Mouse (Mus musculus) retina, postnatal 7 days (tissue): ENCODE data around the gene Tmppe.

Experiments used
- DNase-seq: peaks from one replicate; pipeline ENCODE4 v3.0.0-alpha.2; 2012; ENCODE audit warnings: low read depth, low spot score

Gene Tmppe

DNA sequence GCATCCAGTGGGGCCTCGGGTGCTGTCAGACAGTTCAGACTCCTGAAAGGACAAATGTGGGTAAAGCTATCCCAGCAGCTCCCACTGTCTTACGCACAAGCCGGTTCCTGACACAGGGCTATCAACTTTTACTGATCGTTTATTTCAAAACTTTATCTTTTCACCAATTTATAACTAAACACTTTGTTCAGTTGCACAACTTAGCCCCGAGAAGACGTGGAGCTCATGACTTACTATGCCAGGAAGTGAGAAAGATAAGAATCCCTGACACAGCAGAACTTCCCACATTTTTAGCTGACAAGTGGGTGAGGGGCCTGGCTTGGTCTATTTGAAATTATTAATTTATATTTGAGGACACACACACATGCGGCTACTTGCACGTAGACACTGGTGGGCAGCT, 6.2 kb upstream of the Tmppe start:
- no peak for DNase-seq

DNA sequence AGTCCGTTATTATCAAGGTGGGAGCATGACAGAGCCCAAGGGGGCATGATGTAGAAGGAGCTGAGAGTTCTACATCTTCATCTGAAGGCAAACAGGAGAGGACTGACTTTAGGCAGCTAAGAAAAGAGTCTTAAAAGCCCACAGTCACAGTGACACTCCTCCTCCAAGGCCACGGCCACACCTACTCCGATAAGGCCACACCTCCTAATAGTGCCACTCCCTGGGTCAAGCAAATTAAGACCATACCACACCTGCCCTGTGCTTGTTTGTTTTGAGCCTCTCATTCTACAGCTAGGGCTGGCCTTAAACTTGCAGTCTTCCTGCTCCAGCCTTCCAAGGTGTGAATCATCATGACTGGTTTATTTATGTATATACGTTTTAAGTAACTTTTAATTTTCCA, 5.6 kb upstream of the Tmppe start:
- no peak for DNase-seq

DNA sequence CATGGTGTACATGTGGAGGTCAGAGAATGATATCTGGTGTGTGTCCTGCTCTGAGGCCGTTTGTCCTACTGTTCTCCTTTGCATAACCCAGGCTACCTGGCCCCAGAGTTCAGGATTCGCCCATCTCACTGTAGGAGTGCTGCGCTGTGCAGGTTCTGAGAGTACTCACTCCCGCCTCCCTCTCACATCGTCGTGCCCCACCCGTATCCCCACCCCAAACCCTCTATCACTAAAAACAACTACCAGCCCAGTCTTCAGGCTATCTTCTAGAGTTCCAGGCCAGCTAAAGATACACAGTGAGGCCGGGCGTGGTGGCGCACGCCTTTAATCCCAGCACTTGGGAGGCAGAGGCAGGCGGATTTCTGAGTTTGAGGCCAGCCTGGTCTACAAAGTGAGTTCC, 1.2 kb upstream of the Tmppe start:
- no peak for DNase-seq

DNA sequence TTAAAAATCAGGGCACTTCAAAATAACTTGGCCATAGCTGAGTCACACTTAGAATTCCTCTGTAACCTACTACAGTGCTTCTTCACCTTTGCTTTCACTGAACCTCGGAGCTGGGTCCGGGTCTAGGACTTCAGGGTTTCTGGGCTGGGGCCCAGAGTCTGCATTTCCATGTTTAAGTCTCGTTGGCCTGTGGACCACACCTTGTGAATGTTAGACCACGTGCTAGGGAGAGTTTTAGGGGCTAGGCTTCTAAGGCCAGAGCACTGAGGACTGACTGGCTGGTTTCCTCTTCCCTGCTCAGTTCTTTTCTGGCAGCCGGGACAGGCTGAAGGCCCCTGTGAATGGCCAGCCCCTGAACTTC, 337 bp upstream of the Tmppe start:
- no peak for DNase-seq

DNA sequence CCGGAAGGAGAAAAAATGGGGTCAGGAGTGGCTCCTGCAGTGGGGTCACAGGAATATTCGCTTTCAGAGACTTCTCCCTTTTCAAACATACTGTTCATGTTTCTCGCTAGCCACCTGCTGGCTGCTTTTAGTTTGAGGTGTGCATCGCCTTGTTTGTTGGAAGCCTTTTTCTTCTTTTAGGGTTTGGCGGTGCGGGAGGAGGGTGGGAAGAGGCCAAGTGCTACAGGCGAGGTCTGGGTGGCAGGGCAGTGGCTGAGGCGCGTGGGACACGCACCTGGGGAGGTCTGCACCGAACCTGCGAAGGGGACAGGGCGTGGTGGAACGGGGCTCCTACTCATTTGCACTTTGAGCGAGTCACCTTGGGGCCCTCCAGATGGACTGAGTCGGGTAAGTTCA, 778 bp downstream of the Tmppe start:
- DNase-seq: no peak

DNA sequence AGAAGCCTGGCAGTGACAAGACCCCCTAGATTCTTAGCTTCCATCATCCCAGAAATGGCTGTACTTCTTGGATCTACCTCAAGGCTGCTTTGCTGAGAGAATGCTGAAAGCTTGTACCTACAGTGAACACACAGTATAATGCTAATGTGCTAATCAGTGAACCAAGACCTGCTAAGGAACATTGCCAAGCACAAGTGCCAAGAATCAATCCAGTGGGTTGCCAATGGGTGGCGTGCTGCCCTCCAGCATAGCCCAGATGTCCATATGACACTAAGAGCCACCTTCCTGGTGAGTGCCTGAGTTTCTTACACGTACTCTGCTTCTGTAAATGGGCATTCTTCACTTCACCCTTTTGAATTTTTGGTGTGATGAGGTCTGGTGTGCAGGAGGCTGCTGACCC, 6.8 kb downstream of the Tmppe start:
- DNase-seq: no peak

DNA sequence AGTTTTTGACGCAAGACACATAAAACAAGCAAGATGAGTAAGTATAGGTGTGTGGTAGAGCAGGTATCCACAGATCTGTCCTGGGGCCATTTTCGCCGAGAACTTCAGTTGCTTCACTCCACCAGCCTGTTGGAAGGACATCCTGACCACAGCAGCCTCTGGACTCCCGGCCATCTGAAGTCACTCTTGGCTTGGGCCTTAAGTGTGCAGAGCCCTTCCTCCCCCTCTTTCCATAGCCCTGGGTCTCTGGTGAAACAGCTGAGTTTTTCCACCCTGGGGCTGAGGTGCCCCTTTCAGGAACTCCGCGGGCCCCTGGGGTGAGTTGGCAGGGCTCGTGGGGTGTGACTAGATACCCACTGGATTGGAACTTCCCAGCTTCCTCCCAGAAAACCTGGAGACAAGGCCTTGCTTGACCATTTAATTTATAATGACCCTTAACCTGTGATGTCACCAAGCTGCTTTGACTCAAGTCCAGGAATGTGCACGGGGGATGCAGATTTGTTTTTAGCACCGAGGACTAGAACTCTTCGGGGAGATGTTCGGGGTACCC, 9.5 kb downstream of the Tmppe start:
- DNase-seq: no peak

DNA sequence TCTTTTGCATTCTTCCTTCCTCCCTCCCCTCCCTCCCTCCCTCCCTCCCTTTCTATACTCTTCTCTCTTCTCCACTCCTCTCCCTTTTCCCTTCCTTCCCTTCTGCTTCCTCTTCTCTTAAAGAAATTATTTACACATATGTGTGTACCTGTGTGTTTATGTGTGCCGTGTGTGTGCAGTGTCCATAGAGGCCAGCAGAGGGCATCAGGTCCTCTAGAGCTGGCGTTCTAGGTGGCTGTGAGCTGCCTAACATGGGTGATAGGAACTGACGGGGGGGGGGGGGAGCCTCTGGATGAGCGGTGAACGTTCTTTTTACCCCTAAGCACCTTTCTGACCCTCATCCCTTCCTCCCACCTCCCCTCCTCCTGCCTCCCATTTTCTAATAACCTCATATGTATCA, 10.4 kb downstream of the Tmppe start:
- no peak for DNase-seq

DNA sequence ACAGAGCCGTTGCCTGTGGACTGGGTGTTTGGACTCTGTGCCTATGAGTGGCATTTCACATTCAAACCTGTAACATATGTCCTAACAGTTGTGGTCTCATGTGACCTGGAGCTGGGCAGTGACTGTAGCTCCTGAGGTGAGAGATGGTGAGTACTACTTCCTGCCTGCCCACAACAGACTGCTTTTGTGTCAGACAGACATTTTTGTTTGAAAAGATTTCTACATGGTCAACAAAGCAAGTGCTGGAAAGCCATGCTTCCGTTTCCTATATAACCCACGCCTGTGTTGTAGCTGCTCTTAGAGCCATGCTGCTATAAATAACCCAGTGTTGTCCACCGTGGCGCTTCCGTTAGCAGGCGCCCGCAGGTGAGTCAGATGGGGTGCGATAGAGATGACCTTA, 11.5 kb downstream of the Tmppe start:
- no peak for DNase-seq

DNA sequence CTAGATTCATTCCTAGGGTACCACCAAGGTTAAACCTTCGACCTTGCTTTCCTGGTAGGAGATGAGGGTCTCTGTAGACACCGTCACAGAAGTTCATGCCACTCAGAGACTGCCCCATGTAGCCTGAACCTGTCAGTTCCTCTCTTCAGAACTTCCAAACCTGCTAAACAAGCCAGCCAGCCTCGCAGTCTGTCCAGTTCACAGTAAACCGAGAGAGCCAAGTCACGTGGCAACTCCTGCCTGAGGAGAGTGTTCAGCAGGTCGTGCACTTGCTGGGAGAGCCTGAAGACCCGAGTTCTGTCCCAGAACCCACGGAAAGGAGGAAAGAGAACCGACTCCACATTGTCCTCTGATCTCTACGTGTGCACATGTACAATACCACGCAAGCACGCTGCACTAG, 13.0 kb downstream of the Tmppe start:
- no peak for DNase-seq

DNA sequence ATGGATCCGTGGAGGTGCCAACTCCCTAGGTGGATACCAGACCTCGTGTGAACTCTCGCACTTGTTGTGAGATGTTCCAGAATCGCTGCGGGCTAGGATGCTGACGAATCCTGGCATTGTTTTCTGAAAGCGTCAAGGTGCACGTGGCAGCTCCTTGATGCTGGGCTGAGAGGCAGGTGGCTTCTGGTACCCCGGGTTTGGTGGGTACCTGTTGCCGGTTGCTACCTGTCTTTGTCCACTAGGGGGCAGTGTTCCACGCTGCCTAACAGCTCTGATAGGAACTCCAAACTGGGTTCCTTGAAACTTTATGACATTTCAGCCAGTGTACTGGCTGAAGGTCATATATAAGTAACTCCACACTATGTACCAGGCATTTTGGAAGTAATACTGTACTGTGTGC, 14.8 kb downstream of the Tmppe start:
- peak; percentile 51 for DNase-seq

DNA sequence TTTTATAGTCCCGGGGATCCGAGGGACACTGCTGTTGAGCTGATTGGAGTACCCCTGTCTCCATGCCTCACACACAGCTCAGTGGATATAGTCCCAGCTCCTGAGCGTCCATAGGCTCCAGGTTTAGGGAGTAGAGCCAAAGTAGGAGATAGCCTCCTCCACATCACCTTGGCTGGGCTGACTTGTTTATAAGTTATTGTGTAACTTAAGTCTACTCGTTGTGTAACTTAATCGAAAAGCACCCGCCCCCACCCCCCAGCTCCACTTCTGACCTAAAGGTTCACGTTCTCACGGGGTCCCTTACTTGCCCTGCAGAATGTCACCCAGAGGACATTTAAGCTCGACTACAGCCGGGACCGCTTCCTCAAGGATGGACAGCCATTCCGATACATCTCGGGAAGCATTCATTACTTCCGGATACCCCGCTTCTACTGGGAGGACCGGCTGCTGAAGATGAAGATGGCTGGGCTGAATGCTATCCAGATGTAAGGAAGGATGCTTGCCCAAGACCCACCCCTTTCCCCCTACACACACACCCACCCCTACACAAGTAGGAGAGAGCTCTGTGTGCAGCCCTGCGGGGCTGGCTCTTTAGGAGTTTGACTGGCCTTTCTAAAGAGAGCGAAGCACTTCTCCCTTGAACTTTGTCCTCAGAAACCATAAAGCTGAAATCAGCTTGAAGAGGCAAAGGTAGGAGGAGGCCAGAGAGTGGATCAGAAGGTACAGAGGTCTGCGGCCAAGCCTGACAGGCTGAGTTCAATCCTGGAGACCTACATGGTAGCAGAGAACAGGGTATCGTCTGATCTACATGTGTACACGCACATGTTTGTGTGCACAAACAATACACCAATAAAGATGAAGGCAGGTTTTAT, 16.0 kb downstream of the Tmppe start:
- no peak for DNase-seq

DNA sequence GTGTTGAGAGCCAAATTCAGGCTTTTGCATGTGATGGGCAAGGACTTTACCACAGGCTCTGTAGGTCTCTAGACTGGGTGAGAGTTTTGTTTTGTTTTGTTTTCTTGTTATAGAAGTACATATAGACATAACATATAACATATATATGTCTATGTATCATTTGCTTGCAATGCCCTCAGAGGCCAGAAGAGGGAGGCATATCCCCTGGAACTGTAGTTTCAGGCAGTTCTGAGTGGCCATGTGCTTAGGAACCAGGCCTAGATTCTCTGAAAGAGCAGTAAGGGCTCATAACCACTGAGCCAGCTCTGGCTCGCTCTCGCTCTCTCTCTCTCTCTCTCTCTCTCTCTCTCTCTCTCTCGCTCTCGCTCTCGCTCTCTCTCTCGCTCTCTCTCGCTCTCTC, 17.3 kb downstream of the Tmppe start:
- DNase-seq: peak; percentile 19

DNA sequence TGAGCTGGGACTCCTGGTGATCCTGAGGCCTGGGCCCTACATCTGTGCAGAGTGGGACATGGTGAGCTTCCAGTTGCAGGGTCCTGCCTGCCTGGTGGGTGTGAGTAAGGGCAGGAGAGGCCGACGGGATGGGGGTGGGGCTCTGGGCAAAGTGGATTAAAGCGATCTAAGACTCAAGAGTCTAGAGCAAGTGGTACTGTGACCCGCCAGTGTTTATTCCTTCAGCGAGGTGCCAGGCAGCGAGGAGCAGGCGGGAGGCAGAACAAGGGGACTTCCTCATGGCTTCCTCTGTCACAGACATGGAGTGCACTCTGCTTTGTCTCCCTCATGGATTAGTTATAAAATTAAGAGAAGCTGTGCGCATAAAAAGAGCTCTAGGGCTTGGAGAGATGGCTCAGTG, 19.5 kb downstream of the Tmppe start:
- no peak for DNase-seq

DNA sequence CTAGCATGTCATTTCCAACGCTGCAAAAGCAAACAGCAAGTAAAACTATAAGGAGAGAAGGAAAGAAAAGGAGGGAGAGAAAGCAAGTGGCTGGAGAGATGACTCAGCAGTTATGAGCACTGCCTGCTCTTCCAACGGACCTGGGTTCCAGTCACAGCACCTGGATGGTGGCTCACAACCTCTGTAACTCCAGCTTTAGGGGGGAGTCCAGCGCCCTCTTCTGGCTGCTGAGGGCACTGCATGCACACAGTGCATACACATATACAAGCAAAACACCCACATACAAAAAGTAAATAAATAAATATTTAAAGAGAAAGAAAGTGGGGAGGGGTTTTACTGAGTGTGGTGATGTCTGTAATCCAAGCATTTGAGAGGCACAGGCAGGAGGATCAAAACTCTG, 20.1 kb downstream of the Tmppe start:
- DNase-seq: no peak

DNA sequence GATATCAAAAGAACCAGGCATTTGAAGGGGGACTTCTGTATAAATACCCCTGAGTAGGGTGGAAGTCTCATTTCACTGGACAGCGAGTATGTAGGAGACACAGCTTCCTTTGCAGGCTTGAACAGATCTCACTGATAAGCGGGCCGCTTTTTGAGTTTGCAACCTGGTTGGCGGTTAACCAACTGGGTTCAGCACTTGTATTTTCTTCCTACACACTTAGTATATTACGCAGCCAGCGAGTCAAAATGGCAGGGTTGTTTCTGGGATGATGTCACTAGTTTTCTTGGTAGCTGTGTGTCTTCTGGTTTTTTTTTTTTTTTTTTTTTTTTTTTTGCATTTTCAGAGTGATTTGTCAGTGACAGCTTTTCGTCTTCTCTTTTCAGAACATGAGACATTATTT, 20.9 kb downstream of the Tmppe start:
- no peak for DNase-seq

DNA sequence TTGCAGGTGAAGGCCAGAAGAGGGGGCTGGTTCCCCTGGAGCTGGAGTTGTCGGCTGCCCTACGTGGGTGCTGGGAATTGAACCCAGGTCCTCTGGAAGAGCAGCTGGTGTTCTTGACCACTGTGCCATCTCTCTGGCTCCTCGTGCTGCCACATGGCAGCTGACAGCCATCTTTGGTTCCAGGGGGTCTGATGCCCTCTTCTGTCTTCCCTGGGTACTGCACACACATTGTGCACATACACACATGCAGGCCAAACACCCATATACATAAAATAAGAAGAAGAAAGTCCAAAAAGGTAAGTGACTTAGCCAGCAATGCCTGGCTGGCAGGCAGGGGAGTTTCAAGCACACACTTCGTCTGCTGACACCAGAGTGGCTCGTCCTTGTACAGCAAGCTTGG, 24.7 kb downstream of the Tmppe start:
- DNase-seq: no peak

DNA sequence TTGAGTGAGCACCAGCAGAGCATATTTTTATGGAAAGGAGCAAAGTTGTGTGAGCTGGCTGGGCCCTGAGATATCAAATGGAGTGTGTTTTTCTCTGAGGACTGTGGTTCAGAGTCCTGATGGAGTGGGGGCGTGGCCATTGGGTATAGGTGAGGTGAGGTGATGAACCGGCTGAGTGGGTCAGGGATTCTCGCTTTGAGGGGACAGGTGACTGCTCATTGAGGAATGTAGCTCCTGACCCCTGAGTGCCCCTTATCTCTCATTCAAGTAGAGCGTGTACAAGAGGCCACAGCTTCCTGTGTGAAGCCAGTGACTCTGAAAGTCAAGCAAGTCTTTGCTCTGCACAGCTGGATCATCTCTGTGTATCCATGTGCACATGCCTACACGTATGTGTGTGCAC, 25.3 kb downstream of the Tmppe start:
- no peak for DNase-seq

DNA sequence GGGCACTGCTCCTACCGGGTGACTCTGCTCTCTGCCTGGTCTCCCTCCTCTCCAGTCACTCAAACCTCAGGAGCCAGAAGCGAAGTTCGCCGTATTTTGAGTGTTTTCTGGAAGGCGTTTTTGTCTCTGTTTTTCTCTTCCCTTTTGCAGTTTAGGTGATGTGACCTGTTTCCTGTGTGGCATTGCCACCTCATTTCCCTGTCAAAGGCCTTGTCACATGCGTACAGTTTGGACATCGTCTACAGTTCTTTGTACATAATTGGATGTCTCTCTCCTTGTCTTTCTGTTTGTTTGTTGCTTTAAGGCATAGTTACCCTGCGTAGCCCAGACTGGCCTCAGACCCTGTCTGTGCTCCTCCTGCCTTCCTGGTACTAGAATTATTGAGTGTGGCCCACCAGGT, 26.5 kb downstream of the Tmppe start:
- no peak for DNase-seq

DNA sequence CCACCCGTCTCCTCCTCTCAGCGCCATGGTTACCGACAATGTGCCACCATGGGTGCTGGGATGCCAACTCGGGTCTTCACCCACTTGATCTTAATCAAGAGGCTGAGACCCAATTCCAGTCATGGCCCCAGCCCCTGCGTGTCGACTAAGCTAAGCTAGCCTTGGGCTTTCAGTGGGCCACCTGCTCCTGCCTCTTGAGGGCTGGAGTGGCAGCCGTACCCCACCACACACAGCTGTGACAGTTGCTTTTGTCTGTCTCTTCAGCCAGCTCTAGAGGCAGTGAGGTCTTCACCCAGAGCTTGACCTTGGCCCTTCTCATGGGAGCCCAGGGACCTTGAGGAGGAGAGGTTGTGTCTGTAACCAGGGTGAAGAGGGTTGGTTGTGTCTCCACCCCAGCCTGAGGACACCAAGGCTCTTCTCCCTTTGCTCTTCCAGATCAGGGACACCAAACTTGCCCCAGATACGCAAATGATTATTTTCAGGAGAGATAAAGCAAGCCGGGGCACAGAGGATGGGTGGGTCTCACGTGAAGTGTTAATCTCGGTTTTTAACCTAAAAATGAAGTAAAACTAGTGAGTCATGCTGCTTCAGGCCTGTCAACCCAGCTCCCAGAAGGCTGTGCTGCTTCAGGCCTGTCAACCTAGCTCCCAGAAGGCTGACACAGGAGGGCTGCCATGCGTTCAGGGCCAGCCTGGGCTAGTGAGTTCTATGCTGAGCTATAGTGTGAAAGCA, 27.4 kb downstream of the Tmppe start:
- DNase-seq: no peak

DNA sequence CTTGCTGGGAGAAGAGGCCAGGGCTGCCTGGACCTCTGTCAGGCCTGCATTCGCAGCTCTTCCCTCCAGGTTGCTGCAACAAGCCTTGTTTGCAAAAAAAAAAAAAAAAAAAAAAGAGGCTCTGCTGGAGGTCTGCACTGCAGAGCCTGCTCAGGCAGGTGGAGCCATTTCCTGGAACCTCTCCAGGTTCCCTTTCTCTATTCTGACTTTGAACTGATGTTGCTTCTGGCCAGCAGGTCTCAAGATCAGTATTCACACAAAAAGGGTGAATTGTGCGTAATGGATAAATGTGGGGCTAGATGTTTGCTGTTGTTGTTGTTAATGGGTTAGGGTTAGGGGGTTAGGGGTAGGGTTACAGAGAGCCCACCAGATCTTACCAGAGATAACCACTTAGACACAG, 34.8 kb downstream of the Tmppe start:
- DNase-seq: no peak

DNA sequence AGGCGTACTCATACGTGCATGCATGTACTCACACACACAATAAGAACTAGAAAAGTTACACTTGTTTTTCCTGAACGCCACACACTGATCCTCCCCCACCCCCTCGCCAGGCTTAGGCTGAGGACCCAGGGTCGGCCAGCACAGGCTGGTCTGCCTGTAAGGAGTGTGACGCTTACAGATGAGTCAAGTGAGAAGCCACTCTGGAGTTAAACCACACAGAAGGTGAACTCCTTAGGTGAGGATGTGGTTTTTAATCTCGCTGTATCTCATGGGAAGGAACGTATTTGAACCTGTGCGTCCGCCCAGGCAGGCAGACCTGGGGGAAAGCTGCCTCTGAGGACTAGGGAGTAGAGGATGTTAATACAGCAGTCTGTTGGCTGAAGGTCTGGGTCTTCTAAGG, 39.6 kb downstream of the Tmppe start:
- DNase-seq: no peak

DNA sequence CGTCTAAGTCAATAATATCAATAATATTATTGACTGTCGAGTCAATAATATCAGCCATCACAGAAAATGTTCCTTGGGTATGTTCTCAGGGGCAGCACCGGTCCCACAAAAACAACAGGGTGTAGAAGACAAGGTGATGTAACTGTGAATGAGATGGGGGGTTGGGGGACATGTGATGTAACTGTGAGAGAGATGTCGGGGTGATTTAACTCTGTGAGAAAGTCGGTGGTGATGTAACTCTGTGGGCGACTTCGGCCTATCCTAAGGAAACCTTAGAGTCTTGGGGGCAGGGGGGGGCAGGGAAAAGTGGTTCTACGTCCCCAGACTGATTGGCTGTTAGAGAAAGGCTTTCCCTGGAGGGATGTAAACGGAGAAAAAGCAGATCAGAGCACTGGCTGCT, 41.3 kb downstream of the Tmppe start:
- no peak for DNase-seq
